Mouse (Mus musculus) limb, embryonic 15.5 days (tissue): ENCODE data around the gene Syt11. TPM values are rescaled to one million over a fixed set of nuclear protein-coding genes. Genes with fewer than 3 reads are reported as not detected.

ENCODE experiments used
- ATAC-seq: fragments of 200-750 bp; cut with Nextera tagmentation; 2 replicates; pipeline ENCODE4 v1.8.0; 2017; ENCODE audit warnings: low read depth, moderate TSS enrichment; ENCODE audit not compliant: insufficient number of reproducible peaks, low FRiP score, low TSS enrichment
- H3K27ac ChIP-seq: fragments of 300-500 bp; sonication (generic); 2 replicates; pipeline ENCODE4 v1.5.1; 2015; ENCODE audit warnings: moderate library complexity, mild to moderate bottlenecking, inconsistent platforms
- H3K27me3 ChIP-seq: fragments of 300-500 bp; sonication (generic); 2 replicates; pipeline ENCODE4 v1.6.1; 2015; ENCODE audit warnings: inconsistent platforms
- H3K36me3 ChIP-seq: fragments of 300-500 bp; sonication (generic); 2 replicates; pipeline ENCODE4 v1.6.1; 2015; ENCODE audit warnings: inconsistent platforms
- H3K4me1 ChIP-seq: fragments of 300-500 bp; sonication (generic); 2 replicates; pipeline ENCODE4 v1.6.1; 2015; ENCODE audit warnings: inconsistent platforms
- H3K4me2 ChIP-seq: fragments of 300-500 bp; sonication (generic); 2 replicates; pipeline ENCODE4 v1.6.1; 2015; ENCODE audit warnings: mild to moderate bottlenecking, inconsistent platforms
- H3K4me3 ChIP-seq: fragments of 300-500 bp; sonication (generic); 2 replicates; pipeline ENCODE4 v1.5.1; 2015; ENCODE audit warnings: mild to moderate bottlenecking, inconsistent platforms
- H3K9ac ChIP-seq: fragments of 300-500 bp; sonication (generic); 2 replicates; pipeline ENCODE4 v1.6.1; 2015; ENCODE audit warnings: inconsistent platforms
- H3K9me3 ChIP-seq: fragments of 300-500 bp; sonication (generic); 2 replicates; pipeline ENCODE4 v1.6.1; 2016; ENCODE audit warnings: inconsistent platforms
- WGBS: fragments of 180-500 bp; shearing (Covaris S2); methylation state at CpG from one replicate; pipeline ENCODE4 v1.1.7; 2015; 5-methylcytosine and 5-hydroxymethylcytosine counted together
- polyA plus RNA-seq: library from polyadenylated mRNA; unstranded; fragments of >200 nt; fragmentation: Nextera tagmentation; extraction: Ambion mirVana; gene quantifications from 2 replicates; pipeline ENCODE4 v1.2.1, GENCODE M21; 2015

Syt11 gene
- polyA plus RNA-seq, 1 experiment from 2014 or later = 16.9 TPM

GRCm38 (mm10) chr3:88761619-88762018 lies 13.3 kb downstream of the Syt11 start:
- peaks cover 16% of the 10 kb centered on the region; the same call in 1 of the 2 replicates for H3K36me3 ChIP-seq
- no peak overlapping the region for H3K4me2 ChIP-seq
- no peak overlapping the region for H3K9ac ChIP-seq
- no peaks in the 10 kb centered on the region for H3K9me3 ChIP-seq
- peaks cover 3% of the 10 kb centered on the region for H3K4me1 ChIP-seq
- no peak for ATAC-seq
- H3K4me3 ChIP-seq = no peak overlapping the region
- H3K27ac ChIP-seq = no peak overlapping the region
- 94% methylated on average over 19 of the region's 19 CpGs for WGBS
- no peaks in the 10 kb centered on the region for H3K27me3 ChIP-seq

GRCm38 (mm10) chr3:88758045-88758500 lies 16.9 kb downstream of the Syt11 start:
- H3K36me3 ChIP-seq = peaks cover 21% of the 10 kb centered on the region; the same call in 1 of the 2 replicates
- H3K4me2 ChIP-seq = no peak overlapping the region
- no peaks in the 10 kb centered on the region for H3K27me3 ChIP-seq
- H3K4me1 ChIP-seq = peaks cover 3% of the 10 kb centered on the region
- H3K9me3 ChIP-seq = no peaks in the 10 kb centered on the region
- 23% methylated on average over 5 of the region's 5 CpGs for WGBS
- H3K27ac ChIP-seq = peak overlapping the region; percentile 60
- H3K9ac ChIP-seq = no peak overlapping the region
- H3K4me3 ChIP-seq = no peak overlapping the region
- ATAC-seq = peak; percentile 31; the same call in 1 of the 2 replicates

GRCm38 (mm10) chr3:88756276-88756675 lies 18.7 kb downstream of the Syt11 start:
- no peaks in the 10 kb centered on the region for H3K27me3 ChIP-seq
- no peak overlapping the region for H3K27ac ChIP-seq
- H3K9me3 ChIP-seq = no peaks in the 10 kb centered on the region
- H3K9ac ChIP-seq = no peak overlapping the region
- H3K36me3 ChIP-seq = peaks cover 12% of the 10 kb centered on the region; the same call in 1 of the 2 replicates
- H3K4me3 ChIP-seq = no peak overlapping the region
- no peak for ATAC-seq
- H3K4me1 ChIP-seq = peaks cover 3% of the 10 kb centered on the region
- WGBS = 41% methylated on average over 4 of the region's 4 CpGs
- H3K4me2 ChIP-seq = no peak overlapping the region

GRCm38 (mm10) chr3:88755541-88755940 lies 19.4 kb downstream of the Syt11 start:
- H3K4me1 ChIP-seq = peaks cover 3% of the 10 kb centered on the region
- no peak overlapping the region for H3K4me3 ChIP-seq
- H3K9ac ChIP-seq = no peak overlapping the region
- 43% methylated on average over 3 of the region's 3 CpGs for WGBS
- H3K27me3 ChIP-seq = no peaks in the 10 kb centered on the region
- no peak overlapping the region for H3K4me2 ChIP-seq
- ATAC-seq = no peak
- H3K36me3 ChIP-seq = peaks cover 5% of the 10 kb centered on the region; the same call in 1 of the 2 replicates
- no peaks in the 10 kb centered on the region for H3K9me3 ChIP-seq
- H3K27ac ChIP-seq = no peak overlapping the region

GRCm38 (mm10) chr3:88754283-88754682 lies 20.7 kb downstream of the Syt11 start:
- Histone ChIP-seq H3K9me3 (no peaks in the 10 kb centered on the region), H3K27me3 (no peaks in the 10 kb centered on the region), H3K4me2 (no peak overlapping the region), H3K9ac (no peak overlapping the region), H3K36me3 (peaks cover 8% of the 10 kb centered on the region), H3K27ac (no peak overlapping the region), H3K4me1 (peaks cover 3% of the 10 kb centered on the region), H3K4me3 (no peak overlapping the region)
- ATAC-seq = no peak
- 78% methylated on average over 4 of the region's 4 CpGs for WGBS

GRCm38 (mm10) chr3:88746871-88747231 lies 28.1 kb downstream of the Syt11 start:
- H3K36me3 ChIP-seq = peaks cover 38% of the 10 kb centered on the region
- H3K4me2 ChIP-seq = no peak overlapping the region
- H3K9ac ChIP-seq = no peak overlapping the region
- peaks cover 10% of the 10 kb centered on the region; the same call in 1 of the 2 replicates for H3K9me3 ChIP-seq
- H3K4me1 ChIP-seq = no peaks in the 10 kb centered on the region
- no peak overlapping the region for H3K27ac ChIP-seq
- H3K27me3 ChIP-seq = no peaks in the 10 kb centered on the region
- no peak overlapping the region for H3K4me3 ChIP-seq
- 86% methylated on average over 4 of the region's 4 CpGs for WGBS
- no peak for ATAC-seq

- peaks cover 10% of the 10 kb centered on the region; the same call in 1 of the 2 replicates for H3K9me3 ChIP-seq
- H3K27ac ChIP-seq = no peak overlapping the region
- no peak overlapping the region for H3K4me3 ChIP-seq
- no peak overlapping the region for H3K9ac ChIP-seq
- ATAC-seq = no peak
- H3K4me1 ChIP-seq = no peaks in the 10 kb centered on the region
- H3K27me3 ChIP-seq = no peaks in the 10 kb centered on the region
- no peak overlapping the region for H3K4me2 ChIP-seq
- WGBS = 89% methylated on average over 15 of the region's 15 CpGs
- H3K36me3 ChIP-seq = peaks cover 38% of the 10 kb centered on the region
These were observed 28.7 kb downstream of the Syt11 start for GRCm38 (mm10) chr3:88746139-88746870.

- WGBS = 91% methylated on average over 9 of the region's 9 CpGs
- no peaks in the 10 kb centered on the region for H3K4me1 ChIP-seq
- H3K4me2 ChIP-seq = no peak overlapping the region
- H3K27ac ChIP-seq = no peak overlapping the region
- H3K9ac ChIP-seq = no peak overlapping the region
- peaks cover 38% of the 10 kb centered on the region for H3K36me3 ChIP-seq
- no peak overlapping the region for H3K4me3 ChIP-seq
- no peak for ATAC-seq
- peaks cover 10% of the 10 kb centered on the region; the same call in 1 of the 2 replicates for H3K9me3 ChIP-seq
- H3K27me3 ChIP-seq = no peaks in the 10 kb centered on the region
These were observed 29.4 kb downstream of the Syt11 start for GRCm38 (mm10) chr3:88745534-88745933.

- no peak overlapping the region for H3K27ac ChIP-seq
- no peaks in the 10 kb centered on the region for H3K4me1 ChIP-seq
- H3K4me3 ChIP-seq = no peak overlapping the region
- H3K9me3 ChIP-seq = no peaks in the 10 kb centered on the region
- WGBS = 95% methylated on average over 3 of the region's 3 CpGs
- no peak overlapping the region for H3K4me2 ChIP-seq
- H3K27me3 ChIP-seq = no peaks in the 10 kb centered on the region
- H3K9ac ChIP-seq = no peak overlapping the region
- ATAC-seq = no peak
- peaks cover 3% of the 10 kb centered on the region for H3K36me3 ChIP-seq
These were observed 34.8 kb downstream of the Syt11 start for GRCm38 (mm10) chr3:88740147-88740546.

- Histone ChIP-seq H3K4me3 (no peak overlapping the region), H3K27me3 (no peaks in the 10 kb centered on the region), H3K4me2 (no peak overlapping the region), H3K9me3 (no peaks in the 10 kb centered on the region), H3K36me3 (no peaks in the 10 kb centered on the region; the same call in 1 of the 2 replicates), H3K27ac (no peak overlapping the region), H3K9ac (no peak overlapping the region), H3K4me1 (no peaks in the 10 kb centered on the region)
- no peak for ATAC-seq
- WGBS = 53% methylated on average over 3 of the region's 3 CpGs
These were observed 36.3 kb downstream of the Syt11 start for GRCm38 (mm10) chr3:88738641-88739040.

- H3K36me3 ChIP-seq = peaks cover 5% of the 10 kb centered on the region; the same call in 1 of the 2 replicates
- H3K27ac ChIP-seq = no peak overlapping the region
- no peak overlapping the region for H3K9ac ChIP-seq
- 95% methylated on average over 2 of the region's 2 CpGs for WGBS
- H3K4me2 ChIP-seq = no peak overlapping the region
- no peak for ATAC-seq
- no peaks in the 10 kb centered on the region for H3K4me1 ChIP-seq
- no peak overlapping the region for H3K4me3 ChIP-seq
- no peaks in the 10 kb centered on the region for H3K9me3 ChIP-seq
- no peaks in the 10 kb centered on the region for H3K27me3 ChIP-seq
These were observed 38.4 kb downstream of the Syt11 start for GRCm38 (mm10) chr3:88736556-88736955.

GRCm38 (mm10) chr3:88719098-88719497 lies 55.9 kb downstream of the Syt11 start:
- Histone ChIP-seq H3K27me3 (no peaks in the 10 kb centered on the region), H3K27ac (no peak overlapping the region), H3K4me2 (no peak overlapping the region), H3K9me3 (no peaks in the 10 kb centered on the region), H3K36me3 (peaks cover 42% of the 10 kb centered on the region), H3K4me1 (peaks cover 21% of the 10 kb centered on the region), H3K4me3 (no peak overlapping the region), H3K9ac (no peak overlapping the region)
- 53% methylated on average over 2 of the region's 2 CpGs for WGBS
- ATAC-seq = no peak
